Mouse (Mus musculus) heart, adult 8-10 months (tissue): ENCODE data around the gene Zfp605. TPM values are rescaled to one million over a fixed set of nuclear protein-coding genes. Genes with fewer than 3 reads are reported as not detected.
A peak's percentile ranks its signal among the peaks of the same experiment; 100 is the strongest.
"Not testable (repeated sequence)": the region's sequence is repeated elsewhere in the genome, so short reads cannot be mapped to it uniquely, and the experiment has no call there.

Source experiments
- DNase-seq: peaks from one replicate; pipeline ENCODE4 v3.0.0; 2022; ENCODE audit warnings: low spot score
- total RNA-seq, 4 experiments: library from RNA; stranded (reverse); gene quantifications; 2 replicates each; pipeline ENCODE4 v1.2.4; 2022

The Zfp605 gene
- total RNA-seq, result 1 to 10 TPM; 2.8 to 3.7 (median 3.3) TPM

DNA sequence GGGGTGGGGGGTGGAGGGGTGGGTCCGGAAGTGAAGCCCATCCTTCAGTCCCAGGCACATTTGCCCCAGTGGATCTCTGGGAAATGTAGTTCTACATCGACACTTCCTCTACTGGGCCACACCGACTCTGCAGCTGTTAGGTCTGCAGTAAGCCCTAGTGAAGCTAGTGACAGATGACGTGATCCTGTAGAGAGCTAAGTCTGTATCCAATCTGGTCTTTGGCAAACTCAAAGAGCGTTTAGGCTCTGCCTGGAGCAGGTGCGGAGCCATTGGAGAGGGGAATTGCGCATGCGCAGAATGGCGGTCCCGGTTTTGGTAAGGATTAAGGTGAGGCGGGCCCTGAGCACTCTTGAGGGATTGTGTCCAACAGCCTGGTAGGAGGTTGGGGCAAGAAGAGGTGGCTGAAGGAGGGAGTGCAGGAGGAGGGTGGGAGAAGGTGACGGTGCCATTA, at the start of gene Zfp605:
TSS of gene Zfp605 (plus strand) at position 102 of the 451 bp plus-strand sequence.
- DNase-seq, result peak; percentile 90

DNA sequence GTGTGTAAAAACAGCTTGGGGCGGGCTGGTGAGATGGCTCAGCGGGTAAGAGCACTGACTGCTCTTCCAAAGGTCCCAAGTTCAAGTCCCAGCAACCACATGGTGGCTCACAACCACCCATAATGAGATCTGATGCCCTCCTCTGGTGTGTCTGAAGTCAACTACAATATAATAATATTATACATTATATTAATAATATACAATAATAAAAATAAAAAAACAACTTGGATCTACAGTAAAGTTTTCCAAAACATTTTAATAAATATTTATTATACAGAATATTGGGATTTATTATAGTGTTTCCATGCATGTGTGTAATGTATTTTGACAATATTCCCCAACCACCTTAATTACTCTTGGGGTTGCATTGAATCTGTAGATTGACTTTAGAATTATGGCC, 37.5 kb upstream of the Zfp605 start, which contains the start of gene Gm17655:
TSS of gene Gm17655 (minus strand) at position 101 of the 400 bp plus-strand sequence.
- DNase-seq, result not testable (repeated sequence)

DNA sequence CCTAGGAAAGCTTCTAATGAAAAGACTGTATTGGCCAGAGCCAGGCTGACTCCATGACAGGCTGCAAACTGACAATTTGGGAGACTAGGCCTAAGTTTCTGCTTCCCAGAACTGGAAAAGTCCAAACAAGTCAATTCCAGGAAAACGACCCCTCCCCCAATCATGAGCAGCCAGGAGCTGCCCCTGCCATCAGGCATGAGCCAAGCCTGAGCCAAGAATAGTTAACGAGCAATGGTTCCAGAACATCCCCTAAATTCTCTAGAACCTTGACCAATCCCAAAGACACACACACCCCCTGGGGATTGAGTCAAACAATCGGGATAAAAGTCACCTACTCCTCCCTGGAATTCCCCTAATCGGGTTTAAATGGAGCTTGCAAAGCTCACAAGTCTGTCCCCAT, 26.9 kb upstream of the Zfp605 start:
- no peak for DNase-seq

- DNase-seq, result no peak
Observed at GRCm38 (mm10) chr5:110086161-110086866, 23.6 kb upstream of the Zfp605 start.

- no peak for DNase-seq
Observed at GRCm38 (mm10) chr5:110091546-110091945, 18.3 kb upstream of the Zfp605 start.

- peak; percentile 90 for DNase-seq
Observed at GRCm38 (mm10) chr5:110094030-110094846, 15.7 kb upstream of the Zfp605 start, which contains the start of gene Gm35315. Gene Gm35315, minus strand, starts transcription at chr5:110094420.

DNA sequence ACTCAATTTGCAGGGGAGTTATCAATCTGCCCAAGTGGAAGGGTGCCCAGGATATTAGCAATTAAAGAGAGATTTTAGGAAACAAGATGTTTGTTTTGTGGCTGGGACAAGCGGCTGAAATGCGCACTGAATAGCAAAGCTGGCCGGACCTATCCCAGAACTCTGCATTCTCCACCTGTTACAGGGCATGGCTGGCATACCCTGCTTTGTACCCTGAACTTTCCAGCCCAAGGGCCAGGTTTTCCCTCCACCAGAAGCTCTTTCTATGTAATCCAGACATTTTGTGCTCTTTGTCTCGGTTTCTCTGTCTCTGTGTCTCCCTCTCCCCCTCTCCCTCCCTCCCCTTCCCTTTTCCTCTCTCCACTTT, 15.1 kb upstream of the Zfp605 start:
- DNase-seq, result no peak

DNA sequence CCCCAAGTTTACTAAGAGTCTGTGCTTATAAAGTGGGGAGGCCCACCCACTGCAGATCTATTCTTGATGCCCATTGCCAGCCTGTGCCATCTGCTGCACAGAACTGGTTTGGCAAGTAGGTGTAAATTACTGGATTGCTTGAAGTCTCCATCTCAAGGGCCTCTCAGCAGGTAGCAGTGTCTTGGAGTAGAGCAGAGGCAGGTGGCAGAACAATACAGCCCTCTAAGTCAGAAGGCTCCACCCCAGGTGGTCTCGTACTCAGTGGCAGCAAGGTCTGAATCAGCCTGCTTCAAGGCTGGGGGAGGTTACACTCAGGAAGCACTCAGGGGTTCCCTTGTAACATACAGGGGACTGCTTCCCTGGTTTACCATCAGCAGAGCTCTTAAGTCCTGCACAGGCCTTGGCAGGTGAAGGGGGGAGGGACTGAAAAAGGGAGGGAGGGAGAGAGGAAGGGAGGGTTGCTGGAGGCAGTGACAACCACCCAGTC, 10.9 kb upstream of the Zfp605 start:
- no peak for DNase-seq

- no peak for DNase-seq
Observed at GRCm38 (mm10) chr5:110099656-110100580, 10.0 kb upstream of the Zfp605 start, which contains the start of gene Plcxd1. Gene Plcxd1, plus strand, starts transcription at chr5:110099969.

DNA sequence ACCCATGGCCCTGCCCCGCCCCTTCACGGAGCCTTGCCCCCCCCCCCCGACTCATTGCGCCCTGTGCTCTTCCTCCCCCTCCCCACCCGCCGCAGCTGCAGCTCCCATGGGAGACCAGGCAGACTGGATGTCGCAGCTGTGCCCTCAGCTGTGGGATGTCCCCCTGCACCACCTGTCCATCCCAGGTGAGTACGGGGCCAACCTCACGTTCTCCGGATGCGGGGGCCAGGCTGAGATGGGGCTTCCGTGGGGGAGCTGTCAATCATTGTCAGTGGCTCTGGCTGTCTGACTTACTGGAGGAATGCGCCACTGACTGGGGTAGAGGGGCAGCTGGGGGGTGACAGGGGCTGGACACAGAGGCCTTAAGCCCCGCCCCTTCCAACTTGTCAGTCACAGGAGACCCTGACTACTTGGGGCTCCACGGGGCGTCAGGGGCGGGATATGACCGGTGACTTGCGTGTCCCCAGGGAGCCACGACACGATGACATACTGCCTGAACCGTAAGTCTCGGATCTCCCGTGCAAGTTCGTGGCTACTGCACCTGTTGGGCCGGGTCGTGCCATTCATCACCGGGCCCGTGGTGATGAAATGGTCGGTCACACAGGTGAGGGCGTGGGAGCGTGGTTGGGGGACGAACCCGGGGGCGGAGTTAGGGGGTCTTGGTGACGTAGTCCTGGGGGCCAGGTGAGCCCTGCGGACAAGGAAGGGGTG, 8.8 kb upstream of the Zfp605 start:
- DNase-seq, result no peak

GRCm38 (mm10) chr5:110101716-110102347, 8.1 kb upstream of the Zfp605 start:
- DNase-seq, result no peak

GRCm38 (mm10) chr5:110102429-110102828, 7.5 kb upstream of the Zfp605 start:
- no peak for DNase-seq

DNA sequence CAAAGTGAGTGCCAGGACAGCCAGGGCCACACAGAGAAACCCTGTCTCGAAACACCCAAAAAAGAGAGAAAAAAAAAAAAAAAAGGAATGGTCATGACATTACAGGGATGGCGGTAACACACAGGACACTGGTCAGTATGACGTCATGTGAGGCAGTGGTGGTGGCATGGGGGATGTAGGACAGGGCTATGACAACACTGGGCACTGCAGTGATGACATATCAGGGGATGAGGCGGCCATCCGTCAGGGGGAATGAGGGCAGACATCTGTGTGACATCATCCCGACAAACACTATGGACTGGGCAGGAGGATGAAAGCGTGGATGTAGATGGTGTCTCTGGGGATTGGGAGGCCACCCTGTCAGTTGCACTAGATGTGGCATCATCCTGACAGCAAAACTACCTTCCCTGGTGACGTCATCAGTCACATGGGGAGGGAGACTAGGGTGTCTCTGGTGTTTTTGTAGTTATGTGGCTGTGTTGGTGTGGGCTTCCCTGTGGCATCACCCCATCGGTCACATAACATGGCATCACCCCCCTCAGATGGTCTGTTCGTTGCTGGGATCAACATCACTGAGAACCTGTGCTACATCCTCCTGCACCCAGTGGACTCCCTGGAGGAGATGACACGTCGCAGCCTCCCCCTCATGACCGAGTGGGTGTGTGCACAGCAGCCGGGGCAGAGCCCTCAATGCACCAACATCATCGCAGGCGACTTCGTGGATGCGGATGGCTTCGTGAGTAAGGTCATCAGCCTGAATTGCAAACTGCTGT, 6.9 kb upstream of the Zfp605 start:
- DNase-seq, result no peak

GRCm38 (mm10) chr5:110103901-110104615, 5.8 kb upstream of the Zfp605 start:
- DNase-seq, result no peak

DNA sequence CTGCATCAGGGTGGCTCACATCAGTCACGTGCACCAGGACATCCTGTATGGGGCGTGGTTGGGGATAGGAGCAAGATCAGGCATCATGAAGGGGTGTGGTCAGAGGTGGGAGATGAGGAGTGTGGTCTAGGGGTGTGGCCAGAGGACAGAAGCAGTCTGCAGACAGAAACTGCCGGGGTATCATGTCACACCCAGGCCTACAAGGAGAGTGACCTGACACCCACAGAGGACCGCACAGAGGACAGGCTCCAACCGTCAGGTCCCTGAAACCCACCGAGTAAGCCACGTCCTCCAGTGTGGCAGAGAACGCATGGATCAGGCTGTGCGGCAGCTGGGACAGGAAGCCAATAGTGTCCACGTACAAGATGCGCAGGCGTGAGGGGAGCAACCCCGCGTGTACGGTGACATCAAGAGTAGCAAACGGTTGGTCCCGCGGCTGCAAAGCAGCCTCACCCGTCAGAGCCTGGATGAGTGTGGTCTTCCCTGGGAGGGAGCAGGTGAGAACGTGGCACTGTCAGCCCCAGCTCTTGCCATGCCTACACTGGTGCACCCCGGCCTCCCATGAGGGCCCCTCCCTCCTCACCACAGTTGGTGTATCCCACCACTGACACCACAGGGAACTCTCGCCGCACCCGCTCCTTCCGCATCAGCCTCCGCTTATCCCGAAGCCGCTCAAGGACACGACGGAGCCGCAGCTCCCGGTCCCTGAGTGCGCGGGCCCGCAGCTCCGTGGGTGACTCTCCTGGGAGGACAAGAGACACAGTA, 5.1 kb upstream of the Zfp605 start:
- no peak for DNase-seq

DNA sequence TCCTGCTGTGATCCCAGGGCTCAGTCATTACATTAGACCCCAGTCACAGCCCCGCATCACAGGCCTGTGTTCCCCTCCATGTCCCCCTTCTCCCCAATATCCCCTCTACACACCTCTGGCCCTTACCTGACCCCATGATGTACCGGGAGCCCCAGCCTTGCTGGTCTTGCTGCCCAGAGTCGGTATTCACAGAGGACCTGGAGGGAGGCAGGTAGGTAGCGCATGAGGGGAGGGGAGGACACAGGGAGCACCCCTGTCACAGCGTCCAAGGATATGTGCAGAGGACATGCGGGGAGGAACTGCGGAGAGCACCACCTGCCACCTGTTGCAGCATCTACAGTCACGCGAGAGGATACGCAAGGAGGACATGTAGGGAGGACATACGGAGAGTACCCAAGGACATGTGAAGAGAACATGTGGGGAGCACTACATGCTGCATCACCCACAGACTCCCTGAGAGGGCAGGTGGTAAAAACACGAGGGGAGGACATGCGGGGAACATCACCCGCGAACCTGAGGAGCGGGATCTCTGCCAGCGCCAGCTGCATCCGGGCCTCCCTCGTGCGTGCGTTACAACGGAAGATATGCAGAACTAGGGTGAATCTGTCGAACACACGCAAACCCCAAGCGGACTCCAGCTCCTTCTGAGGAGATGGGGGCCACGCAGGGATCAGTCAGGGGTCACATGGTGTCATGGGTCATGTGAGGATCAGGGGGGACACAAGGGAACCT, 3.6 kb upstream of the Zfp605 start:
- no peak for DNase-seq

- DNase-seq, result no peak
Observed at GRCm38 (mm10) chr5:110106901-110107564, 2.9 kb upstream of the Zfp605 start.
